Mouse (Mus musculus): Measurements from ENCODE around the gene Iffo1.

DNA sequence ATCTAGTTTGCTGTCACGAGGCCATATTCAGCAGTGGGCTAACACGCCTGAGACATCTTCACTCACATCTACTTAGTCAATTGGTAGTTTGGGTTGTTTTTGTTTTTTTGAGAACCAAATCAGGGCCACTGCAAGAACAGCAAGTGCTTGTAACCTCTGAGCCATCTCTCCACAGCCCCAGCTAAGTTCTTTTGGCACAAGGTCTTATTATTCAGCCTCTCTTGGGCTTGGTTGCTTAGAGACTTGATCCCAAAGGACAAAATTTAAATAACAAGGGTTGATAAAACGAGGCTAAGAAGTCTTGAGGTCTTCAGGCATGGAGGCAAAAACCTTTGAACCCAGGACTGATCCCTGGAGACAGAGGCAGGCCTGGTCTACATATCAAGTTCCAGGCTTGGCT, 51.3 kb downstream of the Iffo1 start:
- no peak for TF ChIP-seq CTCF (conservative IDR thresholded peaks at IDR 0.05; ENCODE audit: low read length)
- no peak for TF ChIP-seq NANOG (IDR thresholded peaks at IDR 0.05; ENCODE audit: borderline replicate concordance, low read length)

All from E14TG2a.4 (cell line).